ENCODE assay signal across 9 mouse cellular contexts in the genomic region with DNA sequence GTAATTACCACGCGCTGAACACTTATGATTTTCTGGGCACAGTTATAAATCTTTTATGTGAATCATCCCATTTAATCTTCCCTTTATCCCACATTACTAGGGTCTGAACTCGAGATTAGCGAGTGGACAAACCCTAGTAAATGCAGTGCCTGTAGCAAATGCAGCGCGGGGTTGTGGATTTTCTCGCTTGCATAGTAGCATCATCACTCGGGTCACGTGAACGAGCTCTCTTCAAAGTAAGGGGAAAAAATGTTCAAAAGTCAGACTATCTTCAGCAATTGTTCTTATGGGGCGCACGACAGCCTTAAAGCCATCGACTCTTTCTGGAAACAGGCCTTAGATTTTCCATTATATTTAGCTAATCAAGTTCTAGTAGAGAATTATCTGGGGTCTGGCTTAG. TPM values are rescaled to one million over a fixed set of nuclear protein-coding genes. Genes with fewer than 3 reads are reported as not detected.
A peak's percentile ranks its signal among the peaks of the same experiment; 100 is the strongest.
DNase-seq lines count a peak whose midpoint lies in the region; ATAC-seq lines count a peak whose summit lies in the region.
"Had no signal": no experiment of that assay in that cellular context is flagged by ENCODE, and none has a peak within 500 bp of the region (broad histone marks: within the 10 kb centered on the region; RNA-seq: fewer than 3 reads in every experiment).

No protein-coding gene starts in this region.

- no peaks in the 10 kb centered on the region for H3K27me3 ChIP-seq in heart, embryonic 15.5 days
- H3K27me3 ChIP-seq in hindbrain, embryonic 15.5 days = no peaks in the 10 kb centered on the region
- H3K27me3 ChIP-seq in midbrain, embryonic 13.5 days = no peaks in the 10 kb centered on the region

- H3K9ac ChIP-seq in heart, embryonic 15.5 days = peak overlapping the region; percentile 95
- H3K9ac ChIP-seq in hindbrain, embryonic 15.5 days = peak overlapping the region; percentile 97
- peak overlapping the region; percentile 99 for H3K9ac ChIP-seq in midbrain, embryonic 13.5 days (replicated peaks)

- no peak for DNase-seq in heart, adult 18-20 months
- peak; percentile 63 for DNase-seq in brain, adult 2 months (ENCODE audit: low read depth, low spot score)
- no peak for DNase-seq in adrenal gland, adult 18-20 months (ENCODE audit: low spot score in 2 of 2)
- DNase-seq in right cerebral cortex, postnatal 14 days = no peak
- DNase-seq: cerebellum, adult 11 months had no signal

- H3K4me2 ChIP-seq in heart, embryonic 15.5 days = peak overlapping the region; percentile 70
- peak overlapping the region; percentile 68 for H3K4me2 ChIP-seq in hindbrain, embryonic 15.5 days
- peak overlapping the region; percentile 82 for H3K4me2 ChIP-seq in midbrain, embryonic 13.5 days (replicated peaks)

- H3K9me3 ChIP-seq in heart, embryonic 15.5 days (replicated peaks) = no peaks in the 10 kb centered on the region
- H3K9me3 ChIP-seq in hindbrain, embryonic 15.5 days = no peaks in the 10 kb centered on the region
- no peaks in the 10 kb centered on the region for H3K9me3 ChIP-seq in midbrain, embryonic 13.5 days

- no peak overlapping the region for H3K27ac ChIP-seq in heart, embryonic 15.5 days
- H3K27ac ChIP-seq in hindbrain, embryonic 15.5 days (replicated peaks) = peak overlapping the region; percentile 97; the same call in 1 of the 2 replicates
- peak overlapping the region; percentile 99; the same call in 1 of the 2 replicates for H3K27ac ChIP-seq in midbrain, embryonic 13.5 days

- 73% methylated on average over 13 of the region's 13 CpGs for WGBS in heart, embryonic 15.5 days
- WGBS in hindbrain, embryonic 15.5 days = 71% methylated on average over 13 of the region's 13 CpGs
- WGBS in midbrain, embryonic 13.5 days = 67% methylated on average over 13 of the region's 13 CpGs

- H3K4me1 ChIP-seq in heart, embryonic 15.5 days (replicated peaks) = peaks cover 22% of the 10 kb centered on the region
- peaks cover 39% of the 10 kb centered on the region for H3K4me1 ChIP-seq in hindbrain, embryonic 15.5 days (replicated peaks)
- peaks cover 40% of the 10 kb centered on the region for H3K4me1 ChIP-seq in midbrain, embryonic 13.5 days (replicated peaks)

- no peak for ATAC-seq in heart, embryonic 15.5 days (replicated peaks; ENCODE audit: insufficient number of reproducible peaks, insufficient read depth, low FRiP score, low read depth)
- no peak for ATAC-seq in hindbrain, embryonic 15.5 days (ENCODE audit: low FRiP score, low read depth)
- no peak for ATAC-seq in midbrain, embryonic 13.5 days
- ATAC-seq in frontal cortex, adult (ENCODE audit: low TSS enrichment) = no peak

- peak overlapping the region; percentile 89 for H3K4me3 ChIP-seq in heart, embryonic 15.5 days
- H3K4me3 ChIP-seq in hindbrain, embryonic 15.5 days = peak overlapping the region; percentile 95
- H3K4me3 ChIP-seq in midbrain, embryonic 13.5 days (replicated peaks) = peak overlapping the region; percentile 92

- peaks cover 3% of the 10 kb centered on the region; the same call in 1 of the 2 replicates for H3K36me3 ChIP-seq in heart, embryonic 15.5 days
- peaks cover 10% of the 10 kb centered on the region for H3K36me3 ChIP-seq in hindbrain, embryonic 15.5 days
- peaks cover 6% of the 10 kb centered on the region for H3K36me3 ChIP-seq in midbrain, embryonic 13.5 days

RNA-seq across cellular contexts. Expression of gene Dync1li1, which starts 1.0 kb away (rescaled TPM):
- polyA plus RNA-seq in heart, embryonic 15.5 days (2015; fragmentation: Nextera tagmentation; extraction: Ambion mirVana) = 72.3 and 73.5 TPM in 2 replicates
- 10 to 100 TPM; 64.3 to 69.5 TPM for total RNA-seq in heart, adult 18-20 months (2021)
- 139 and 140 TPM in 2 replicates for polyA plus RNA-seq in hindbrain, embryonic 15.5 days (2015; fragmentation: Nextera tagmentation; extraction: Ambion mirVana)
- polyA plus RNA-seq in midbrain, embryonic 13.5 days (2015; fragmentation: Nextera tagmentation; extraction: Ambion mirVana) = 149 and 150 TPM in 2 replicates
- total RNA-seq in adrenal gland, adult 18-20 months (2021) = 10 to 100 TPM; 42.0 to 44.7 TPM

RNA-seq across cellular contexts. Expression of gene Cmtm6, which starts 43.3 kb away (rescaled TPM):
- polyA plus RNA-seq in heart, embryonic 15.5 days (2015; fragmentation: Nextera tagmentation; extraction: Ambion mirVana) = 39.3 and 47.0 TPM in 2 replicates
- total RNA-seq in heart, adult 18-20 months (2021) = 10 to 100 TPM; 25.0 to 29.5 TPM
- 18.0 and 20.9 TPM in 2 replicates for polyA plus RNA-seq in hindbrain, embryonic 15.5 days (2015; fragmentation: Nextera tagmentation; extraction: Ambion mirVana)
- 19.0 TPM in 2 replicates for polyA plus RNA-seq in midbrain, embryonic 13.5 days (2015; fragmentation: Nextera tagmentation; extraction: Ambion mirVana)
- 100 to 1,000 TPM in 1 of 2 experiments, 10 to 100 TPM in 1; 59.9 to 106 TPM for total RNA-seq in adrenal gland, adult 18-20 months (2021)

RNA-seq across cellular contexts. Expression of gene Cnot10, which starts 47.7 kb away (rescaled TPM):
- 31.0 and 40.3 TPM in 2 replicates for polyA plus RNA-seq in heart, embryonic 15.5 days (2015; fragmentation: Nextera tagmentation; extraction: Ambion mirVana)
- total RNA-seq in heart, adult 18-20 months (2021) = 10 to 100 TPM; 21.2 to 22.5 TPM
- polyA plus RNA-seq in hindbrain, embryonic 15.5 days (2015; fragmentation: Nextera tagmentation; extraction: Ambion mirVana) = 50.2 and 53.2 TPM in 2 replicates
- 59.5 and 63.4 TPM in 2 replicates for polyA plus RNA-seq in midbrain, embryonic 13.5 days (2015; fragmentation: Nextera tagmentation; extraction: Ambion mirVana)
- 10 to 100 TPM; 28.7 to 34.2 TPM for total RNA-seq in adrenal gland, adult 18-20 months (2021)
